Mouse (Mus musculus): ENCODE results near the gene Arhgap9.

The Arhgap9 gene

GRCm38 (mm10) chr10:127350594-127351284 is 29.0 kb downstream of the Arhgap9 start:
- peak; percentile 77 for DNase-seq

GRCm38 (mm10) chr10:127351285-127351595 is 29.5 kb downstream of the Arhgap9 start:
- no peak for DNase-seq

GRCm38 (mm10) chr10:127351719-127352118 is 30.0 kb downstream of the Arhgap9 start:
- DNase-seq, result no peak

- DNase-seq, result no peak
Measured at GRCm38 (mm10) chr10:127352187-127352586, 30.4 kb downstream of the Arhgap9 start.

- no peak for DNase-seq
Measured at GRCm38 (mm10) chr10:127352766-127353165, 31.0 kb downstream of the Arhgap9 start.

- DNase-seq, result peak; percentile 75
Measured at GRCm38 (mm10) chr10:127353909-127354895, 32.4 kb downstream of the Arhgap9 start, which contains the start of gene Inhbe. Gene Inhbe (minus strand): TSS chr10:127354411.

GRCm38 (mm10) chr10:127355336-127355735 is 33.6 kb downstream of the Arhgap9 start:
- DNase-seq, result no peak

GRCm38 (mm10) chr10:127360714-127361113 is 39.0 kb downstream of the Arhgap9 start:
- DNase-seq, result no peak

- no peak for DNase-seq
Measured at GRCm38 (mm10) chr10:127367116-127367515, 45.4 kb downstream of the Arhgap9 start.

GRCm38 (mm10) chr10:127368273-127368672 is 46.5 kb downstream of the Arhgap9 start:
- no peak for DNase-seq

- DNase-seq, result no peak
Measured at GRCm38 (mm10) chr10:127369834-127370820, 48.4 kb downstream of the Arhgap9 start, which contains the start of gene Inhbc. Gene Inhbc (minus strand): TSS chr10:127370431.

- no peak for DNase-seq
Measured at GRCm38 (mm10) chr10:127371023-127371422, 49.3 kb downstream of the Arhgap9 start.

GRCm38 (mm10) chr10:127377700-127378099 is 55.9 kb downstream of the Arhgap9 start:
- DNase-seq, result no peak
